Mouse (Mus musculus) midbrain, embryonic 13.5 days (tissue): ENCODE results near the gene Pla2g16. TPM values are rescaled to one million over a fixed set of nuclear protein-coding genes. Genes with fewer than 3 reads are reported as not detected.
A peak's percentile ranks its signal among the peaks of the same experiment; 100 is the strongest.

Source experiments
- ATAC-seq: fragments of 200-750 bp; cut with Nextera tagmentation; 2 replicates; pipeline ENCODE4 v1.8.0; 2017; ENCODE audit warnings: mild to moderate bottlenecking, moderate TSS enrichment, moderate library complexity
- H3K27ac ChIP-seq: fragments of 300-500 bp; sonication (generic); 2 replicates; pipeline ENCODE4 v1.5.1; 2015; ENCODE audit warnings: inconsistent platforms, mild to moderate bottlenecking, moderate library complexity
- H3K27me3 ChIP-seq: fragments of 300-500 bp; sonication (generic); 2 replicates; pipeline ENCODE4 v1.6.1; 2015; ENCODE audit warnings: mild to moderate bottlenecking, inconsistent platforms
- H3K36me3 ChIP-seq: fragments of 300-500 bp; sonication (generic); 2 replicates; pipeline ENCODE4 v1.6.1; 2015; ENCODE audit warnings: mild to moderate bottlenecking, inconsistent platforms
- H3K4me1 ChIP-seq: fragments of 300-500 bp; sonication (generic); replicated peaks from 2 replicates; pipeline ENCODE4 v1.6.1; 2015; ENCODE audit warnings: inconsistent platforms
- H3K4me2 ChIP-seq: fragments of 300-500 bp; sonication (generic); replicated peaks from 2 replicates; pipeline ENCODE4 v1.6.1; 2015; ENCODE audit warnings: moderate library complexity, mild to moderate bottlenecking, inconsistent platforms
- H3K4me3 ChIP-seq: fragments of 300-500 bp; sonication (generic); replicated peaks from 2 replicates; pipeline ENCODE4 v1.5.1; 2015; ENCODE audit warnings: mild to moderate bottlenecking, inconsistent platforms
- H3K9ac ChIP-seq: fragments of 300-500 bp; sonication (generic); replicated peaks from 2 replicates; pipeline ENCODE4 v1.6.1; 2015; ENCODE audit warnings: mild to moderate bottlenecking, inconsistent platforms
- H3K9me3 ChIP-seq: fragments of 300-500 bp; sonication (generic); 2 replicates; pipeline ENCODE4 v1.6.1; 2016; ENCODE audit warnings: mild to moderate bottlenecking, inconsistent platforms
- WGBS: fragments of 180-500 bp; shearing (Covaris S2); methylation state at CpG from one replicate; pipeline ENCODE4 v1.1.7; 2015; 5-methylcytosine and 5-hydroxymethylcytosine counted together
- polyA plus RNA-seq: library from polyadenylated mRNA; unstranded; fragments of >200 nt; fragmentation: Nextera tagmentation; extraction: Ambion mirVana; gene quantifications from 2 replicates; pipeline ENCODE4 v1.2.1, GENCODE M21; 2015

Pla2g16 gene
- polyA plus RNA-seq, 1 experiment from 2014 or later: 2.6 TPM

DNA sequence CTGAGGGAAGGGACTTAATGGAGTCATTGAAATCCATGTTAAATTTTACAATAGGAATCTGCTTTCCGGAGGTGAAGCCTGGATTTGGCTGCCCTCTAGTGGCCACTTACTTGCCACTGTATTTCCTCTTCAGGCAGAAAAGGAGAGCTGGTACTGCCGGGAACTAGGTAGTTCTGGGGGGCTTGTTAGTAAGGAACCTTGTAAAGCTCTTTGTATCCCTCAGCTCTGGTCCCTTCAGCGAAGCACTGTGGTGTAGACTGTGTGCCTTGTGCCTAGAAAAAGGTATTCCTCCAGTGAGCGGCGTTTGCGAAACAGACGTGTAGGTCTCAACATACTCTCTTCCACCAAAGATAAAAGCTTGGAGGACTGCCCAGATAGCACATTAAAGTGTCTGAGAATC, 60.4 kb downstream of the Pla2g16 start:
- Histone ChIP-seq H3K27ac (no peak overlapping the region), H3K9ac (no peak overlapping the region), H3K9me3 (no peaks in the 10 kb centered on the region), H3K4me1 (no peaks in the 10 kb centered on the region), H3K4me2 (no peak overlapping the region), H3K36me3 (no peaks in the 10 kb centered on the region), H3K4me3 (no peak overlapping the region), H3K27me3 (peaks cover 15% of the 10 kb centered on the region)
- ATAC-seq: peak; percentile 55; the same call in 1 of the 2 replicates
- WGBS: 44% methylated on average over 7 of the region's 7 CpGs

DNA sequence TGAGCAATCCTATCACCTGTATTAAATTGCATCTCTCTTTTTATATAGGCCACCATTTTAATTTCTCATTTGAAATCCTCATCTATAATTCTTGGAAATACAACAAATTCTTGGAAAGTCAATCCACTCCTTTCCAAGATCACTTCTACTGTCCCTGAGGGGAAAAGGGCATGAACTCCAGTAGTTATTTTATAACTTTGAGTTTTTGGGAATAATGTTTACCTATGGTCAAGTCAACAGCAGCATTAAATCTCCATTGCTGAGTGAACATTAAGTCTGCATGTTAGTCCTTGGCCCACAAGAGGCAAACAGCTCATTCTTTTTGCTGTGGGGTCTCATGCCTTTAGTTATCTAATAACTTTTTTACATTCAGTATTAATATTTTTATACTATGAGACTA, 75.8 kb downstream of the Pla2g16 start:
- Histone ChIP-seq H3K4me1 (no peaks in the 10 kb centered on the region), H3K27ac (no peak overlapping the region), H3K36me3 (no peaks in the 10 kb centered on the region), H3K4me2 (no peak overlapping the region), H3K27me3 (no peaks in the 10 kb centered on the region), H3K9me3 (no peaks in the 10 kb centered on the region), H3K4me3 (no peak overlapping the region), H3K9ac (no peak overlapping the region)
- ATAC-seq: no peak

- H3K4me2 ChIP-seq: no peak overlapping the region
- ATAC-seq: no peak
- no peaks in the 10 kb centered on the region for H3K36me3 ChIP-seq
- no peaks in the 10 kb centered on the region for H3K27me3 ChIP-seq
- H3K4me1 ChIP-seq: no peaks in the 10 kb centered on the region
- no peak overlapping the region for H3K9ac ChIP-seq
- no peak overlapping the region for H3K27ac ChIP-seq
- H3K4me3 ChIP-seq: no peak overlapping the region
- no peaks in the 10 kb centered on the region for H3K9me3 ChIP-seq
- 80% methylated on average over 1 of the region's 1 CpGs for WGBS
Observed at GRCm38 (mm10) chr19:7633786-7634185, 76.5 kb downstream of the Pla2g16 start.

Other genes starting within 250 kb of the Pla2g16 start
- 40.7 and 47.1 TPM in 2 replicates for gene Mark2, start 215.6 kb upstream of the Pla2g16 start, polyA plus RNA-seq
- gene Spindoc, start 174.5 kb upstream of the Pla2g16 start, polyA plus RNA-seq: 42.2 and 45.3 TPM in 2 replicates
- gene 2700081O15Rik, start 139.8 kb upstream of the Pla2g16 start, polyA plus RNA-seq: 16.7 and 17.5 TPM in 2 replicates
- 557 and 566 TPM in 2 replicates for gene Rtn3, start 74.2 kb upstream of the Pla2g16 start, polyA plus RNA-seq
- 6.0 and 6.3 TPM in 2 replicates for gene Atl3, start 63.4 kb upstream of the Pla2g16 start, polyA plus RNA-seq
- gene Lgals12, start 49.7 kb downstream of the Pla2g16 start, polyA plus RNA-seq: 0.15 and 0.22 TPM in 2 replicates
- not detected in 2 replicates for gene Hrasls5, start 55.1 kb downstream of the Pla2g16 start, polyA plus RNA-seq
- not detected in 2 replicates for gene Slc22a19, start 153.9 kb downstream of the Pla2g16 start, polyA plus RNA-seq
- gene Slc22a26, start 245.2 kb downstream of the Pla2g16 start, polyA plus RNA-seq: not detected in 2 replicates